Mouse (Mus musculus) kidney, postnatal 25 days (tissue): ENCODE measurements at regions not wholly inside any gene's neighbourhood (a gene's known extent, or its start where the extent isn't known, plus 50 kb on each side); places are given as distances from the start of the nearest gene placed in this dataset.
A peak's percentile ranks its signal among the peaks of the same experiment; 100 is the strongest.

Source experiments
- DNase-seq, 2 experiments: peaks; one replicate each; pipeline ENCODE4 v3.0.0; 2021; ENCODE audit warnings: mixed read lengths in 2 of 2

DNA sequence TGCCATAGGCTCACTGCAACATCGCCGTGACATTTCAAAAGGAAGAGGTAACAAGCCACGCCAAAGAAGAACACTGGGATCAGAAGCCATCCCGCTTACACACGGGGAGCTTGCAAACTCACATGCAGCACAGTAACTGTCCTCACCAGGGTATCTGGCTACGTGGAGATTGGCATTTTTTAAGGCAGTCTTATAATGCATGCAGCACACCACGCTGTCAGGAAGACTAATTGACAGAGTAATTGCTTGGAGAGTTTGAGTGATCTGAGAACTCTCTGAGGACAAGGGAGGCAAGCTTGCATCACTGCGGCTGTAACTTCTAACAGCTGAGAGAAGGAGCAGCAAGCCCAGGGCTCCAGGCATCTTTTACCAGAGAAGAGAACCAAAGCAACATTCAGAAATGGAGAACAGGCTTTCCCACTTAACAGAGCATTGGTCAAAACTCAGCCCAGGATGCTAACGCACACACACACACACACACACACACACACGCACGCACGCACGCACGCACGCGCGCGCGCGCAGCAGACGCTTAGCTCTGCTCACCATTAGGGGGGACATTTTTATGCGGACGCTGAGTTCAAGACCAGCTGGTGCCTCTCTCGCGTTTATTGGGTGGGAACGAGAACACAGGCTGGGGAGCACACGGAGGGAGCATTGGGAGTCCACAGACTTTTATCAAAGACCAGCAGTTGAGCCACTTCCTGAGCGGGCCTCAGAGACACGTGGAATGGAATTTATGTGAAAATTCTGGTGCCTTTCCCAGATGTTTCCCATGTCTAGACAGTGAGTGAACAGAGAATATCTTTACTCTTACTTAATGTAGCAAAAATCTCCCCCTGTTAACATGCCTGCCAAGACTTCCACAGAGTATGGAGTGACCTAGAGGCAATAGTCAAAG lies 66.6 kb downstream of the 1700129C05Rik start:
- DNase-seq: no peak

DNA sequence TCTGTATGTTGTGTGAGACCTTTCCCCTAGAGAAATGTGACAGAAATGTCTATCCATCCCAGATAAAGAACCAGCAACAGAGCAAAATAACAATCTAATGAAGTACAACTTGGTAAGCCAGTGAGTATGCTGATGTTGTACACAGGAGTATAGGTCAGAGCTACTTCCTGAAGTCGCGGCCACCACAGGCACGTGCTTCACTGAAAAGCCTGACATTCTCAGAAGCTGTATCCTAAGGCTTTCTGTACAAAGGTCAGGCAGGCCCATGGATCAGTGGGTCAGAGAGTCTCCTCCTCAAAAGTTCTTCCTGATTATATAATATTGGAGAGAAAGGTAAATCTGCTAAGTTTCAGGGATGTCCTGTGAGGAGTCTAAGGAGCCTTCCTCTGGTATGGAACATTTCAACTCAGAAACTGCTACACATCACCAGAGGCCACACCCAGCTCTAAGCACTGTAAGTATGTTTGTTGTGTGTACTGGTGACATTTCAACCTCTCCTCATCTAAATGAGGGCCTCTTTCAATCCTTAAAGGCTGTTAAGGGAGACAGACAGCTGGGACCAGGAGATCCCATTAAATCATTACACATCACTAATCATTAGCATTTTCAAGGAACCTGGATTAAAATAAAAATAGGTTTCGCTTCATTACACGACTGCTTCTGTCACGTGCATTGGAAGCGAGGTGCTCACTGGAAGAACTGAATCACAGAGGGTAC lies 70.2 kb downstream of the 1700129C05Rik start:
- DNase-seq: peak in 1 of 2 experiments; percentile 38

DNA sequence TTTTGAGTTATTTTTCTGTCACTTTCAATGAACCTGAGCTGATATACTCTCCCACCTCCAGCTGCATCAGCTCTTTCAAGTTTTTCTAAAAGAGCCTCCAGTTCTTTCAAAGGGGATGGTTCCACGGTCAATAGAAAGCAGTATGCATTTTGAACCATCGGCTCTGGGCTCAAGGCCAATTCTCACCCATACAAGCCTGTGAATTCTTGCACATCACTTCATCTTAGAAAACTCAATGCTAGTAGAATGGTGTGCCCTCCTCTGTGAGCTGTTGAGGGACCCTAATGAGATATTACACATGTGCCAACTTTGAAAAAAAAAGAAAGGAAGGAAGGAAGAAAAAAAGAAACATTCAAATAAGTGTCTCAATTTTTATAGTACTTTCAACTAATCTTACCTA lies 72.6 kb downstream of the 1700129C05Rik start:
- no peak for DNase-seq

DNA sequence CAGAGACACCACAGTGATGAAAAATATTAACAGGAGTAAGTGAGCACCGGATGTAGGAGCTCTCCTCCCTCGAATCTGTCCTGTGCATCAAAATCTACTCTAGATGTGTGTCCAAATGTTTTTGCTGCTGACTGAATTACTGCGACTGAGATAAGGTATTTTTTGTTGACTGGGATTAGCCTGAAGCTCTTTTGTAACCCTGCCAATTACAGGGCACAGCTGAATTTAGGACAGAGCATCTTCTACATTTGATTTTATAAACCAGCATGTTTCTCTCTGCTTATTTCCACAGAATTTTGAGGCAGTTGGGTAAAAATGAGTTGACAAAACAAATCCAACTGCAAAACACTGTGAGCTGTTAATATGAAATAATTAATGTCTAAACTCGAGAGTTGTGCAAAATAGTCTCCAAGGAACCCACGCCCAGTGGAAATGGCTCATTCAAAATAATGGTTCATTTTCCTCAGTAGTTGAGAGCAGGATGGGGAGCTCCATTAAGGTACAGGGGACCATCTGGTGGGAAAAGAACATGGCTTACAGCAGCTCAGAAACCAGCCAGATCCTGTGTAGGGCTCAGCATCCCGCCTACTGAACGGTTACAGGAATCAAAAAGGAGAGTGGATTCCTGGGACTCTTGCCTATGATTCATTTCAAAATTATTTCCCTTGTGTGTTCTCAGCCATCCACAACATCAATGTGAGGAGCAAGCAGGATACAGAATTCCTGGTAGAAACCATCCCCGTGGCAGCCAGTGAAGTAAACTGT lies 76.1 kb downstream of the 1700129C05Rik start:
- DNase-seq: no peak

DNA sequence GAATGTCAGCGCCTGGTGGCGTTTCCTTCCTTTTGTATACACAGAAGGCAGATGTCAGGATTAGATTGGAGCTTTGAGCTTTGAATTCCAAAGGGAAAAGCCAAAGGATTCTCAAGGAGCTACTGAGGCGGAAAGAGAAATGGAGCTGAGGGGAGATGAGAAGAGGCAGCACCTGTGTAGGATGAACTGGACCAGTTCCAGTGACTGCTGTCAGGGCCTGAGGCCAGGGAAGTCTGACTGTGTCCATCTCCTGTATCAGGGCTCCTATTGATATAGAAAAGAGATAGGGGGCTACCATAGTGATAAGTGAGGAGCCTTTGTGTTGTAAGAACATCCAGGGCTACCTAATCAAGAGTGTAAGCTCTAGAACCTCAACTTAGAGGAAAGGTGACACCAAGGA lies 79.5 kb downstream of the 1700129C05Rik start:
- no peak for DNase-seq

DNA sequence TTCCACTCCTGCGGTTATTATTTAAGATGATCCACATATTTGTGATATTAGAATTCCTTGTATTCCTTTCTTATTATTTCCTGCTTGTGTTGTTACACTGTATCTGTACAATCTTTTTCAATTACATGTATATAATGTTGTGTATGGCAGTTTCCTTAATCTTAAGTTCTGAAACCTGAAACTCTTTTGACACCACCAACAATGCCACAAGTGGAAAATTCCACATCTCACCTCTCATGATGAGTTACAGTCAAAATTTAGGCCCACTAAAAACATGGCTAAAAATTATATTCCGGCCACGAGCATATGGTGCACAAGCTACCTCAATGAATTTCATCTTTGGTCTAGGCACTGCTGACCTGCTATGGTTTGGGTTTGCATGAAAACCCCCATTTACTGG lies 85.9 kb downstream of the 1700129C05Rik start:
- DNase-seq: no peak

DNA sequence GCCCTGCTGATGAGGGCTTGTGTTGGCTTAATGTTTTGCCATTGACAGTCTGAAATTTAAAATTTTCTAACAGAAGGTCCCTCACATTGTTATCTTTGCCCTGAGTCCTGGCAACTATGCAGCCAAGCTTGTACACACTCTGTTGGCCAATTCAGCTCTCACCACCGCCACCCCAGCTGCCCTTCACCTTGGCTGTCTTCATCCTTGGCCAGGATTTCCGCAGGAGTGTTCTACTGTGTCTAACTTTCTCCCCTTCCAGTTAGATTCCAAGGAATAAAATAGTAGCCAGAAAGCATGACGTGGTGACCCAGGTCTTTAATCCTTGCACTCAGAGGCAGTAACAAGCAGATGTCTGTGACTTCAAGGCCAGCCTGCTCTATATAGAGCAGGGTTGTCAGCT lies 87.4 kb downstream of the 1700129C05Rik start:
- peak; percentile 31 to 68 for DNase-seq

DNA sequence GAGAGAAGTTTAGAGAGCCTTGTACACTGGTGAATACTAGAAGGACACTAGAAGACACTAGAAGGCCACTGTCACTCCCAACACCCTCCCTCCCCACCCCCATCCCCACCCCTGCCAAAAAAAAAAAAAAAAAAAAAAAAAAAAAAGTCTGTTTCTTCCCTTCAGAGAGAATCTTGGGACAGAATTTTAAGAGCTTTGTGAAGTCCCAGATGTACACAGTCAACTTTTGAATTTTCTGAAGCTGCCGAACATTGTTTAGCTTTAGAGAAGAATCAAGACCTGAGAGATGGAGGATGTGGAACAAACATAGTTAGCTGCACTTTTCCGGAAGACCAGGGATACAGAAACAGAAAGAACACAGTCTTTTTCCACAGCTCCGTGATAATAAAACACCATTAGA lies 90.3 kb downstream of the 1700129C05Rik start:
- DNase-seq: no peak

DNA sequence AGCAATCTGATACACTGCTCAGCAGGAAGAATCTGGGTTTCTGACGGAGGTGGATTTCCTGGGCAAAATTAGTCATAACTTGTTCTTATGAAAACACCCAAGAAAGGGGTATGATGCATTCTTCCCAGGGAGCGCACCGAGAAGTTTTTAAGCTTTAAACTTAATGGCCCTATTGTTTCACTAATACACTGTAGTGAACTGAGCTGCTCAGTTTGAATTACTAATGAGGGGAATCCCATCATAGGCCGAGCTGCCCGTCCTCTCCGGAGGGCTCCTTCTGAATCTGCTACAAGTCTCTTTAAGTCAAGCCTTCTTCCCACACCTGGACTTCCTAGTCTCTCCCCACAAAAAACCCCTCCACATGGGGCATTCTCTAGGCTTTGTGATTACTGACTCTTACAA lies 91.2 kb downstream of the 1700129C05Rik start:
- DNase-seq: no peak

DNA sequence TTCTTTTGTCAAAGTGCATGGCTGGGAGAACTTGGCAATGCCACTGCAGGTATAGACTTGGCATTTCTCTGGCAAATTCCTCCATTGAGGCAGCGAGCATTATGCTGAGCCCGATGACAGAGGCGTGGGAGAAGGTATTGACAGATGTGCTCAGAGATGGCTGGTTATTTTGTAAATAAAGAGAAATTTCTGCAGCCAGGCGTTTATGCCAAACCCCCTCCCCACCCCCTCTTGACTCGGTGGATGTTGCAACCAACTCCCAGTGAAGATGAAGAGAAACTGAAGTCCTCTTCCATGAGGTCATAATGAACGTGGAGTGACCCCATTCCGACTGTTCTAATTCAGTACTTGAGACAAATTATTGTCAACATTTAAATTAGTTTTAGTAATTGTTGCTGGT lies 97.0 kb downstream of the 1700129C05Rik start:
- DNase-seq: no peak

DNA sequence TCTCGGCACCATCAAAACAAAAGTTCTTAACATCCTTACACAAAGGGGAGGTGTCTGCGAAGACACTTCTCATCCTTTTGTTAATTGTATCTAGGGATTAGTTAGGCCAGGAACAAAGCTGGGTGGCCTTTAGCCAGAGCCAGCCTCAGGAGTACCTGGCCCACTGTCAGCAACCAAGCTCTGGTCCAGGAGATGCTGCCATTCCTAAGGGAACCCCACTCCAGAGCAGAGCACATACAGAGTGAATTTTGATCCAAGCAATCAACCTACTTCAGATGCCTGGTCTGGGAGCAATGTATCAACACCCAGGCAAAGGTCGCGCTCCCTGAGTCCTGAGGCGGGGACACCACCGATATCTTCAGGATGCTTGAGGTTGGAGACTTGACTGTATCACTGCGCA lies 97.5 kb downstream of the 1700129C05Rik start:
- no peak for DNase-seq

DNA sequence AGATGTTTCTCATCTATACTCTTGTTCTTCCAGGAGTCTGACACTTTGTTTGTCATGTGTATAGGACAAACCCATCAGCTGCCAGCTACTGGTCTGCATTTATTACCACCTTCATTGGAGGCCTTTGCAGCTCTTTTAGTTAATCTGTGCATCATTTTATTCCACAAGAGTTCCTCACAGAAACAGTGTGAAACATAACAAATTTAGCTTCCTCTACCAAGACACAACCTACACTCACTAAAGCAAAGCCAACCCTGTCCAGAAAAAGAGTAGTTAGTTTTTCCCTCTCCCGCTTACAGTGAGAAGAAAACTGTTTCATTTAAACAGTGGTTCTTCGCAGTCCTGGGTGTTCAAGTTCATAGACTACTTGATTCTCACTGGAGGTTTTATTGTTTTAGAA lies 100.5 kb downstream of the 1700129C05Rik start:
- no peak for DNase-seq

DNA sequence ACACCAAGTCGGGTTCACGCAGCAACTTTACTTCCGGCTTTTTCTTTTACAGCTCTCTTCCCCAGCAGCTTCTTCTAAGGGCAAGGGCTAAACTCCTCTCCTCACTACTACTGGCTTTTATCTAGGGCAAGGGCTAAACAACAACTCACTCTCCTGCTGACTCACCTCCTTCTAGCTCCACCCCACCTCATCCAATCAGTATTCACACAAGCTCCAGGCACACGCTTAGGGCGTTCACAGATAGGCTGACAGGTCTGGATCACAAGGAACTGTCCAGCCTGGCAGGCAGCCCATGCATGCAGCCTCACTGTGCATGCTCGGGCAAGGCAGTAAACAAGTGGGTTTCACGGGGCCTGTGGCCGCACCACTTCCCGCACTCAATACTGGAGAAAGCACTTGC lies 116.9 kb downstream of the 1700129C05Rik start:
- peak; percentile 62 to 85 for DNase-seq

DNA sequence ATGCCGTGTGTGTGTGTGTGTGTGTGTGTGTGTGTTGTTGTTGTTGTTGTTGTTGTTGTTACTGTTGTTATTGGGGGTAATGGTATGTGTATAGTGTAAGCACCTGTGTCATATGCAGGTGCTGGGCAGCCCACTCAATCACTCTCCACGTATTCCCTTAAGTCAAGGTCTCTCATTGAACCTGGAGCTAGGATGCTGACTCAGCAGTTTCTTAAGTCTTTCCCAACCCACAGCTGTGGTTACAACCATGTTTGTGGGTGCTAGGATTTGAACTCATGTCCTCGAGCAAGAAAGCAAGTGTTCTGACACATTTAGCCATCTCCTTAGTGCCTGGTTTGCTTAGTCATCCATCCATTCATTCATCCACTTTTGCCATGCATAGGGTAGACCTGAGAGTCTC lies 133.2 kb downstream of the 1700129C05Rik start:
- DNase-seq: no peak

DNA sequence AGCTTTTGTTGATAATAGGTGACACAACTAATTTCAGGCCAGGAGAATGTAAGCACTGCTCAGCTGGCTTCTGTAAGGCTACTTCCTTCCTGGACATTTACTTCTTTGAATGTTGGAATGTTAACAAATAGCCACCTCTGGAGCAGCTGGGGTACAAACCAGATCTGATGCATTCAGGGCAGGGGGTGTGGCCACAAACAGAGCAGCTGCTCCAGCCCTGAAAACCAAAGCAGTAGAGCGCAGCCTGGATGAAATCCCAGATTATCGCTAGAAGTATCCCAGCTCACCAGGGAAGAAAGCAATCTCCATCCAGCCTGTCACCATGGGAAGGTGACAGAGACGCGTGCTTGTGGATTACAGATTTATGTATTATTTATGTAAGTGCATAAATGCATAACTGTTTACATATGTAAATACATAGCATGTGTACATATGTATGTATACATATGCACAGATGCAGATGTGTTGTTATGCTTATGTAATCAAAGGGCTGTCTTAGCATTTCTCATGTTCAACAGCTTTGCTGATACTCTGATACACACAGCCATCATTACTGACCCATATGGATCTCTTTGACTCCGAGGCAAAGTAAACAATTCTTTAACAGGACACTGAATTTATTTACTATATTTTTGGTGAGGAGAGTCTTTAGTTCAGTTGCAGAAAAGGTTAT lies 143.5 kb downstream of the 1700129C05Rik start:
- no peak for DNase-seq

DNA sequence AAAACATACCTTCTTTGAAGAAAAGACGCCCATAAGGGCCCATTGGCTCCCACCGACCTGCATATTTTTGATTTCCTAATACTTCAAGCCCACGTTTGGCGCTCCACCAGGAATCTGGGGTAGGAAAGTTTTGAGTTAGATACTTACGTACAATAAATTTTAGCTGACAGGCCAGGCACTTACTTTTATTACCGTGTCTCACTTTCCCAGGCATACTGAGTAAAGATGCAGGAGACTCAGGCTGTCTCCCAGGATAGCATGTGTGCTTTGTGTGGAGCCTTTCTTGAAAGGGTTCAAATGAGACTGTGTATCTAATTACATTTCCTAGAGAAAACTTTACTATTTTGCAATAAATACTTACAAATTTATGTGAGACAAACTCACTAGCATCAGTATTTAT lies 147.7 kb downstream of the 1700129C05Rik start:
- no peak for DNase-seq

DNA sequence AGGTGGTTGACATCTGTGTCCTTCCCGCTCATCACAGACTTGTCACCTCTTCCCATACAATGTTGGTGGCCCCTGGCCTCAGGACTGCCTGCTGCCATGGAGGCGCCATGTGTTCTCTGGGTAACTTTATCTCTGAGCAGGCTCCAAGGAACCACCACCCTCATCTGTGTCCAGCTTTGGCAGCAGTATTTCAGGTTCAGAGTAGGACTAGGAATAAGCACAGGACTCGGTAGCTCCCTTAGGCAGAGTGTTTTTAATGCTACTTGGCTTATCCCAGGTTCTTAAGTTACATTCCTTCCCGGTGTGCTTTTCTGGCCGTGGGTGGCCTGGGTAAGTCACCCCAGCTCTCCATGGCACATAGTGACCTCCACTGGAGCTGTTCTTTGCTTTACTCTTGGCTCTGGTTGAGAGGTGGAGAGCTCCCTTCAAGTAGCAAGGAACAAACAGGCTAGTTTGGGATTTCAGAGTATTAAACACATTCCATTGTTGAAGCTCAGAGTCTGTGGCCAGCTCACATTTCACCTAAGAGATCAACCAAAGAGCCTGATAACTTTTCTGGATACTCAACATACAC lies 153.0 kb downstream of the 1700129C05Rik start:
- no peak for DNase-seq

DNA sequence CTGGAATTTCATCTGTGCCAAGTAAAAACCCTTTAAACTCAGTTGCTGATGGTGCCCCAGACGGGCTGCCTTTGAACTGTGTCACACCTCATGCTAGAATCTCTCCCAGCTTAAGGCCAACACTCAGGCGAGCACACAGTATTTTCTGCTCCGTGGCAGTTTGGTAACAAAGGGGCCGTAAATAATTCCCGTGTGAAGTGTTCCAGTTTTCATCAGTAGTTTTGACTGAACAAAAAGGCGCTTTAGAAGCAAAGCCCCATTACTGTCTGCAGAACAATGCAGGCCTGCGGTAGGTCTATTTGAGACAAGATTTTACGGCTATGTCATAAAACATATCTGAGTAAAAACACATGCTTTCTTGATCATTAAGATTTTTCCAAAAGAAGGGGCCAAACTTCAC lies 155.0 kb downstream of the 1700129C05Rik start:
- DNase-seq: no peak

DNA sequence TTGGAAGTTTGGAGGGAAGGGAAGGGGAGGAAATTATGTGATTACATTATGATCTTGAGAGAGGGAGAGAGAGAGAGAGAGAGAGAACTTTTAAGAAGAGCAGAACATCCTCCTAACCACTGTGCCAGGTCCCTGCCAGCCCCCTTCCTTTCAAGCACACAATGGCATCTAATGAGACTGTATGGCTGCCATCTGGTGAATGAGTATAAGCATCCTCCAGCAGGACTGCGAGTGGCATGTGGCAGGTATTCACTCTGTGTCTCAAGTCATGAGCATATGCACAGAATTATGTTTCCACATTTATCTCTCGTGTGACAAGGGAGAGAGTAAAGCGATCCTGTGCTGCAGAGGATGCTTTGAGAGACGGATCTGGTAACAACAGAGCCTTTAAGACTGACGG lies 156.9 kb downstream of the 1700129C05Rik start:
- no peak for DNase-seq

DNA sequence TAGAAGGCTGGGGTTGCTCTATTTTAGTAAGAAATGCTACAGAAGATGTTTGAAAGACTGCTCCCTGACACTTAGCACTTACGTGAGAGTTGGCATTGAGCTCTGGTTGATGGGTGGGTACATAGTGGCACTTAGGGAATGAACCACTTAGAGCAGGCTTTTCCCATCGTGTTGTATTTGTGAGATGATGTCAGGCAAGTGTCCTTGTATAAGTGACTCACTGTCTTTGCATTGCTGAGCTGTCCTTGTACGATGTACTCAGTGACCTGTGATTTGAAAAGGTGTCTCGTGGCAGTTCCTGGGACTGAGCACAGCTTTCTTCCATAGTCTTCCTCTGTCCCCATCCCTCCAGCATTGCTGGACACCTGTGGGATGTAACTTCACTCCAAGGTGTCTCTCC lies 165.9 kb downstream of the 1700129C05Rik start:
- no peak for DNase-seq

DNA sequence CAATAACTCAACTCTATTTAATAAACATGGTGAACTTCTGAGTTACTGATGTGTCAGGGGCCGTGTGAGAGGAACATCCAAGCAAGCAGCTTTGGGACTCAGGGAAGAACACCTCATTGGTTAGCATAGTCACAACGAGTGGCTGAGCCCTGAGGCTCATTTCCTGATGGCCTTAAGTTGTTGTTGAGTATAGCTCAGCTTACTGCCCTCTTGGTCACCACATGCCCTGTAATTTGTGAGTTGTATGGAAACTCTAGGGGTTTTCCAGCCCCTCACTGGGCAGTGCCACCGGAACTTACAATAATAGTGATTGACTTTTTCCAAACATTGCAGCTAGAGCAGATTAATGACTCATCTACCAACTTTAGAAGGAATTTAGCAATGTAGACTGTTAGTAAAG lies 173.4 kb downstream of the 1700129C05Rik start:
- DNase-seq: no peak

DNA sequence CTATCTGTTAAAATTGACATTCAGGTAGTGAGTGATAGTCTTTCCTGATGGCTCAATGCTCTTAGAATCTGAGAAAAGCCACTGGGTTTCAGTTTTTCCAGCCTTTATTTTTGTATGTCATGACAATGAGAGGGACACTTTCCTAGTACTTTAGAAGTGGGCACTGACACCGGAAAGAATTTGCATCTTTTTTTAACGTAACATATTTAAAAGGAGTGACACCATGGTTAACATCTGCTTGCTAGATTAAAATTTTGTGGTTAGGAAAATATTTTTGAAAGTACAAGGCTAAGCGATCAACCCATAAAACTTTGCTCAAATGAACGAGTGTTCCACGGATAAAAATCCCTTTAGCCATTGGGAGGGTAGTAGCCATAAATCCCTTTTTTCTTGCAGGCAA lies 174.7 kb downstream of the 1700129C05Rik start:
- no peak for DNase-seq

DNA sequence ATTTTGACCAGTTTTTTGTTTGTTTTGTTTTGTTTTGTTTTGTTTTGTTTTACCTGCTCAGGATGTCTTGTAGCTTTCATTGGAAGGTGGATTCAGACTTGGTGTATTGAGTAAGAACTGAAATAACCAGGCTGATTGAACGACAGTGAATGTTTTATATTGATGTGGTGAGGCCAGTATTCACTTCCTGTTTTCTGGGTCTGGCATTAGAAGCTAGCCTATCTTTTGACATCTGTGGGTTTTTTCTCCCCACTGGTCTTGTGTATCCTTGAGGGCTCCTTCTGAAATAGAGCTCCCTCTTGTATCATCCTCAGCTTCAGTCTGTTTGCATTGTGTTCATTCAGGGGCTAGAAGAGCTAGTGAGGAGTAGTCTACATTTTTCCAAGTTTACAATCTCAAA lies 175.5 kb downstream of the 1700129C05Rik start:
- DNase-seq: no peak
